Mouse (Mus musculus) kidney, adult 2 months (tissue): Measurements from ENCODE around the gene Sh3rf3.

Source experiments
- CTCF ChIP-seq: fragments of 200-500 bp; conservative IDR thresholded peaks from 2 replicates; pipeline ENCODE4 v1.5.1; 2011; ENCODE audit warnings: low read depth, mild to moderate bottlenecking, control low read depth, low read length, moderate library complexity, mixed read lengths; ENCODE audit not compliant: insufficient read depth, insufficient read length
- POLR2A ChIP-seq: fragments of 200-500 bp; IDR thresholded peaks from one replicate; pipeline ENCODE4 v1.6.1; 2011; ENCODE audit warnings: low read depth, low read length, control low read depth

- TF ChIP-seq CTCF (no peak), POLR2A (no peak)
Measured at GRCm38 (mm10) chr10:58991611-58992010, 178.5 kb downstream of the Sh3rf3 start.
